Mouse (Mus musculus): Measurements from ENCODE around the gene Ctrl. TPM values are rescaled to one million over a fixed set of nuclear protein-coding genes. Genes with fewer than 3 reads are reported as not detected.

Gene Ctrl
- total and polyA plus RNA-seq, 2 experiments, result 2.0 to 59.0 TPM

- H3K27ac ChIP-seq (replicated peaks; ENCODE audit: insufficient read depth, low read depth, low read length), result no peak overlapping the region
- H3K79me2 ChIP-seq (ENCODE audit: control insufficient read depth, insufficient read depth, low read length), result no peaks in the 10 kb centered on the region; the same call in 1 of the 2 replicates
- peaks cover 6% of the 10 kb centered on the region; the same call in 1 of the 2 replicates for H3K36me3 ChIP-seq (ENCODE audit: control insufficient read depth, insufficient read depth, low read length)
- no peaks in the 10 kb centered on the region for H3K27me3 ChIP-seq (ENCODE audit: control insufficient read depth, insufficient read depth, low read length)
- H3K4me1 ChIP-seq (ENCODE audit: control insufficient read depth, insufficient read depth, low read length), result no peaks in the 10 kb centered on the region
- WGBS, result 52% methylated on average over 10 of the region's 10 CpGs
- TF ChIP-seq CTCF (IDR thresholded peaks at IDR 0.05; ENCODE audit: low read depth, low read length) (no peak), POLR2A (IDR thresholded peaks at IDR 0.05; ENCODE audit: extremely low read depth, insufficient read depth, low read length) (no peak)
- no peak for DNase-seq (ENCODE audit: extremely low read depth, low read depth, low spot score)
- no peak overlapping the region for H3K4me3 ChIP-seq (ENCODE audit: insufficient read depth, low read depth, low read length)
- no peak overlapping the region for H3K9ac ChIP-seq (ENCODE audit: low read depth, low read length)
These were observed 15.7 kb upstream of the Ctrl start for GRCm38 (mm10) chr8:105949350-105949749.

- Histone ChIP-seq H3K4me1 (ENCODE audit: control insufficient read depth, insufficient read depth, low read length) (peaks cover 10% of the 10 kb centered on the region), H3K79me2 (ENCODE audit: control insufficient read depth, insufficient read depth, low read length) (peaks cover 8% of the 10 kb centered on the region; the same call in 1 of the 2 replicates), H3K4me3 (ENCODE audit: insufficient read depth, low read depth, low read length) (peak within 1 kb of the TSS; percentile 64), H3K27ac (replicated peaks; ENCODE audit: insufficient read depth, low read depth, low read length) (peak within 1 kb of the TSS; percentile 89), H3K27me3 (ENCODE audit: control insufficient read depth, insufficient read depth, low read length) (no peaks in the 10 kb centered on the region), H3K36me3 (ENCODE audit: control insufficient read depth, insufficient read depth, low read length) (peaks cover 6% of the 10 kb centered on the region; the same call in 1 of the 2 replicates), H3K9ac (ENCODE audit: low read depth, low read length) (peak within 1 kb of the TSS; percentile 80)
- 22% methylated on average over 8 of the region's 8 CpGs for WGBS
- DNase-seq (ENCODE audit: extremely low read depth, low read depth, low spot score), result peak; percentile 92
- no peak for TF ChIP-seq CTCF (IDR thresholded peaks at IDR 0.05; ENCODE audit: low read depth, low read length)
- peak; percentile 99 for TF ChIP-seq POLR2A (IDR thresholded peaks at IDR 0.05; ENCODE audit: extremely low read depth, insufficient read depth, low read length)
These were observed 9.7 kb upstream of the Ctrl start, which contains the start of gene Lcat for GRCm38 (mm10) chr8:105943321-105943739. TSS of gene Lcat (minus strand) at chr8:105943382.

GRCm38 (mm10) chr8:105942542-105942941, 8.9 kb upstream of the Ctrl start:
- Histone ChIP-seq H3K9ac (ENCODE audit: low read depth, low read length) (peak overlapping the region; percentile 80), H3K27me3 (ENCODE audit: control insufficient read depth, insufficient read depth, low read length) (no peaks in the 10 kb centered on the region), H3K36me3 (ENCODE audit: control insufficient read depth, insufficient read depth, low read length) (peaks cover 6% of the 10 kb centered on the region; the same call in 1 of the 2 replicates), H3K79me2 (ENCODE audit: control insufficient read depth, insufficient read depth, low read length) (peaks cover 8% of the 10 kb centered on the region; the same call in 1 of the 2 replicates), H3K4me3 (ENCODE audit: insufficient read depth, low read depth, low read length) (peak overlapping the region; percentile 64), H3K4me1 (ENCODE audit: control insufficient read depth, insufficient read depth, low read length) (peaks cover 10% of the 10 kb centered on the region), H3K27ac (replicated peaks; ENCODE audit: insufficient read depth, low read depth, low read length) (peak overlapping the region; percentile 89)
- DNase-seq (ENCODE audit: extremely low read depth, low read depth, low spot score), result peak; percentile 95
- TF ChIP-seq CTCF (IDR thresholded peaks at IDR 0.05; ENCODE audit: low read depth, low read length), result no peak
- TF ChIP-seq POLR2A (IDR thresholded peaks at IDR 0.05; ENCODE audit: extremely low read depth, insufficient read depth, low read length), result no peak
- 27% methylated on average over 5 of the region's 5 CpGs for WGBS

GRCm38 (mm10) chr8:105942026-105942425, 8.4 kb upstream of the Ctrl start:
- WGBS, result 21% methylated on average over 11 of the region's 11 CpGs
- Histone ChIP-seq H3K27ac (replicated peaks; ENCODE audit: insufficient read depth, low read depth, low read length) (peak overlapping the region; percentile 89), H3K4me3 (ENCODE audit: insufficient read depth, low read depth, low read length) (peak overlapping the region; percentile 63), H3K9ac (ENCODE audit: low read depth, low read length) (peak overlapping the region; percentile 71), H3K36me3 (ENCODE audit: control insufficient read depth, insufficient read depth, low read length) (peaks cover 6% of the 10 kb centered on the region; the same call in 1 of the 2 replicates), H3K27me3 (ENCODE audit: control insufficient read depth, insufficient read depth, low read length) (no peaks in the 10 kb centered on the region), H3K4me1 (ENCODE audit: control insufficient read depth, insufficient read depth, low read length) (peaks cover 10% of the 10 kb centered on the region), H3K79me2 (ENCODE audit: control insufficient read depth, insufficient read depth, low read length) (peaks cover 8% of the 10 kb centered on the region; the same call in 1 of the 2 replicates)
- TF ChIP-seq POLR2A (IDR thresholded peaks at IDR 0.05; ENCODE audit: extremely low read depth, insufficient read depth, low read length) (no peak), CTCF (IDR thresholded peaks at IDR 0.05; ENCODE audit: low read depth, low read length) (no peak)
- DNase-seq (ENCODE audit: extremely low read depth, low read depth, low spot score), result peak; percentile 97

- Histone ChIP-seq H3K4me1 (ENCODE audit: control insufficient read depth, insufficient read depth, low read length) (peaks cover 8% of the 10 kb centered on the region; the same call in 1 of the 2 replicates), H3K9ac (ENCODE audit: low read depth, low read length) (peak within 1 kb of the TSS; percentile 75), H3K27me3 (ENCODE audit: control insufficient read depth, insufficient read depth, low read length) (no peaks in the 10 kb centered on the region), H3K36me3 (ENCODE audit: control insufficient read depth, insufficient read depth, low read length) (peaks cover 6% of the 10 kb centered on the region; the same call in 1 of the 2 replicates), H3K79me2 (ENCODE audit: control insufficient read depth, insufficient read depth, low read length) (peaks cover 8% of the 10 kb centered on the region; the same call in 1 of the 2 replicates), H3K4me3 (ENCODE audit: insufficient read depth, low read depth, low read length) (peak within 1 kb of the TSS; percentile 87), H3K27ac (replicated peaks; ENCODE audit: insufficient read depth, low read depth, low read length) (peak within 1 kb of the TSS; percentile 91)
- WGBS, result under 1% methylated on average over 4 of the region's 4 CpGs
- peak; percentile 74 for DNase-seq (ENCODE audit: extremely low read depth, low read depth, low spot score)
- TF ChIP-seq CTCF (IDR thresholded peaks at IDR 0.05; ENCODE audit: low read depth, low read length), result 0 out of 2 replicates have a peak, but pooled peaks have one; percentile 14
- no peak for TF ChIP-seq POLR2A (IDR thresholded peaks at IDR 0.05; ENCODE audit: extremely low read depth, insufficient read depth, low read length)
These were observed 4.6 kb upstream of the Ctrl start, which contains the start of gene Psmb10 for GRCm38 (mm10) chr8:105938306-105938669. TSS of gene Psmb10 (minus strand) at chr8:105938444.
